Mouse (Mus musculus) forebrain, postnatal 0 days (tissue): ENCODE measurements around the gene Tgfbr2. TPM values are rescaled to one million over a fixed set of nuclear protein-coding genes. Genes with fewer than 3 reads are reported as not detected.

Source experiments
- ATAC-seq: fragments of 200-750 bp; cut with Nextera tagmentation; 2 replicates; pipeline ENCODE4 v1.8.0; 2017; ENCODE audit warnings: mild to moderate bottlenecking, moderate library complexity
- DNase-seq: peaks from one replicate; pipeline ENCODE4 v3.0.0-alpha.2; 2015
- H3K27ac ChIP-seq: fragments of 300-500 bp; sonication (generic); 2 replicates; pipeline ENCODE4 v1.5.1; 2014; ENCODE audit warnings: low read depth, mild to moderate bottlenecking, antibody characterized with exemption, low read length, moderate library complexity, mixed read lengths
- H3K27me3 ChIP-seq: fragments of 300-500 bp; sonication (generic); 2 replicates; pipeline ENCODE4 v1.6.1; 2014; ENCODE audit warnings: mild to moderate bottlenecking, low read length, mixed read lengths; ENCODE audit not compliant: insufficient read depth
- H3K36me3 ChIP-seq: fragments of 300-500 bp; sonication (generic); 2 replicates; pipeline ENCODE4 v1.6.1; 2014; ENCODE audit warnings: mild to moderate bottlenecking, moderate library complexity; ENCODE audit not compliant: insufficient read depth
- H3K4me1 ChIP-seq: fragments of 300-500 bp; sonication (generic); 2 replicates; pipeline ENCODE4 v1.6.1; 2014; ENCODE audit warnings: antibody characterized with exemption; ENCODE audit not compliant: insufficient read depth
- H3K4me2 ChIP-seq: fragments of 300-500 bp; sonication (generic); 2 replicates; pipeline ENCODE4 v1.6.1; 2014; ENCODE audit warnings: low read depth, mild to moderate bottlenecking, moderate library complexity
- H3K4me3 ChIP-seq: fragments of 300-500 bp; sonication (generic); 2 replicates; pipeline ENCODE4 v1.5.1; 2014; ENCODE audit warnings: low read depth, low read length, mixed read lengths
- H3K9ac ChIP-seq: fragments of 300-500 bp; sonication (generic); 2 replicates; pipeline ENCODE4 v1.6.1; 2014; ENCODE audit warnings: mild to moderate bottlenecking
- H3K9me3 ChIP-seq: fragments of 300-500 bp; sonication (generic); 2 replicates; pipeline ENCODE4 v1.6.1; 2016; ENCODE audit warnings: low read length
- CTCF ChIP-seq: sonication (generic); IDR thresholded peaks from 2 replicates; pipeline ENCODE4 v1.5.1; 2016; ENCODE audit warnings: antibody characterized with exemption, control low read depth, low read depth
- WGBS: fragments of 180-500 bp; shearing (Covaris S2); extraction: QIAGEN DNeasy Blood & Tissue Kit; methylation state at CpG from one replicate; pipeline ENCODE4 v1.1.7; 2014; 5-methylcytosine and 5-hydroxymethylcytosine counted together
- polyA plus RNA-seq: library from polyadenylated mRNA; unstranded; fragments of >200 nt; fragmentation: Nextera tagmentation; extraction: Ambion mirVana; gene quantifications from 2 replicates; pipeline ENCODE4 v1.2.1, GENCODE M21; 2015
- total RNA-seq: library from RNA; depleted of rRNA; stranded (reverse); fragments of >200 nt; gene quantifications from 2 replicates; pipeline ENCODE4 v1.2.3, GENCODE M21; 2014

The Tgfbr2 gene
- total and polyA plus RNA-seq, 2 experiments from 2014 or later = 6.5 to 20.8 TPM

- DNase-seq = no peak
- H3K9ac ChIP-seq = no peak overlapping the region
- ATAC-seq = no peak
- H3K27me3 ChIP-seq = no peaks in the 10 kb centered on the region
- H3K36me3 ChIP-seq = no peaks in the 10 kb centered on the region
- no peak for TF ChIP-seq CTCF
- H3K27ac ChIP-seq = no peak overlapping the region
- WGBS = 93% methylated on average over 1 of the region's 1 CpGs
- no peaks in the 10 kb centered on the region for H3K4me1 ChIP-seq
- H3K4me2 ChIP-seq = no peak overlapping the region
- H3K4me3 ChIP-seq = no peak overlapping the region
- no peaks in the 10 kb centered on the region for H3K9me3 ChIP-seq
Observed at GRCm38 (mm10) chr9:116193535-116193881, 18.3 kb upstream of the Tgfbr2 start.

- H3K36me3 ChIP-seq = no peaks in the 10 kb centered on the region
- ATAC-seq = no peak
- no peak for TF ChIP-seq CTCF
- WGBS = 96% methylated on average over 12 of the region's 12 CpGs
- no peak overlapping the region for H3K4me2 ChIP-seq
- no peak overlapping the region for H3K4me3 ChIP-seq
- no peaks in the 10 kb centered on the region for H3K27me3 ChIP-seq
- no peaks in the 10 kb centered on the region for H3K9me3 ChIP-seq
- DNase-seq = no peak
- H3K4me1 ChIP-seq = no peaks in the 10 kb centered on the region
- H3K9ac ChIP-seq = no peak overlapping the region
- H3K27ac ChIP-seq = no peak overlapping the region
Observed at GRCm38 (mm10) chr9:116192826-116193534, 17.8 kb upstream of the Tgfbr2 start.

- Histone ChIP-seq H3K27me3 (no peaks in the 10 kb centered on the region), H3K4me1 (no peaks in the 10 kb centered on the region), H3K36me3 (no peaks in the 10 kb centered on the region), H3K9ac (no peak overlapping the region), H3K4me2 (no peak overlapping the region), H3K27ac (no peak overlapping the region), H3K9me3 (no peaks in the 10 kb centered on the region), H3K4me3 (no peak overlapping the region)
- no peak for TF ChIP-seq CTCF
- WGBS = 92% methylated on average over 7 of the region's 7 CpGs
- no peak for DNase-seq
- ATAC-seq = no peak
Observed at GRCm38 (mm10) chr9:116192253-116192652, 17.1 kb upstream of the Tgfbr2 start.

- WGBS = 86% methylated on average over 4 of the region's 4 CpGs
- H3K4me1 ChIP-seq = no peaks in the 10 kb centered on the region
- no peak for ATAC-seq
- no peak for TF ChIP-seq CTCF
- H3K36me3 ChIP-seq = no peaks in the 10 kb centered on the region
- no peak overlapping the region for H3K4me3 ChIP-seq
- H3K27ac ChIP-seq = no peak overlapping the region
- H3K27me3 ChIP-seq = no peaks in the 10 kb centered on the region
- no peak overlapping the region for H3K9ac ChIP-seq
- H3K4me2 ChIP-seq = no peak overlapping the region
- no peaks in the 10 kb centered on the region for H3K9me3 ChIP-seq
- DNase-seq = no peak
Observed at GRCm38 (mm10) chr9:116189831-116190230, 14.7 kb upstream of the Tgfbr2 start.

GRCm38 (mm10) chr9:116188952-116189666, 13.9 kb upstream of the Tgfbr2 start:
- DNase-seq = peak; percentile 26
- 68% methylated on average over 15 of the region's 15 CpGs for WGBS

GRCm38 (mm10) chr9:116187181-116187731, 12.1 kb upstream of the Tgfbr2 start:
- no peak for TF ChIP-seq CTCF
- H3K4me2 ChIP-seq = no peak overlapping the region
- no peak overlapping the region for H3K9ac ChIP-seq
- ATAC-seq = no peak
- WGBS = 83% methylated on average over 10 of the region's 10 CpGs
- H3K9me3 ChIP-seq = no peaks in the 10 kb centered on the region
- H3K27me3 ChIP-seq = no peaks in the 10 kb centered on the region
- H3K36me3 ChIP-seq = no peaks in the 10 kb centered on the region
- DNase-seq = no peak
- no peak overlapping the region for H3K4me3 ChIP-seq
- H3K27ac ChIP-seq = no peak overlapping the region
- H3K4me1 ChIP-seq = no peaks in the 10 kb centered on the region

More at GRCm38 (mm10) chr9:116188952-116189666, 13.9 kb upstream of the Tgfbr2 start:
- Histone ChIP-seq H3K27ac (no peak overlapping the region), H3K4me2 (no peak overlapping the region), H3K36me3 (no peaks in the 10 kb centered on the region), H3K27me3 (no peaks in the 10 kb centered on the region), H3K4me1 (no peaks in the 10 kb centered on the region), H3K9me3 (no peaks in the 10 kb centered on the region), H3K4me3 (no peak overlapping the region), H3K9ac (no peak overlapping the region)
- TF ChIP-seq CTCF = no peak
- no peak for ATAC-seq

GRCm38 (mm10) chr9:116184903-116185302, 9.7 kb upstream of the Tgfbr2 start:
- TF ChIP-seq CTCF = no peak
- WGBS = 93% methylated on average over 5 of the region's 5 CpGs

More at GRCm38 (mm10) chr9:116184903-116185302, 9.7 kb upstream of the Tgfbr2 start:
- Histone ChIP-seq H3K9ac (no peak overlapping the region), H3K27me3 (no peaks in the 10 kb centered on the region), H3K27ac (no peak overlapping the region), H3K9me3 (no peaks in the 10 kb centered on the region), H3K36me3 (no peaks in the 10 kb centered on the region), H3K4me3 (no peak overlapping the region), H3K4me1 (no peaks in the 10 kb centered on the region), H3K4me2 (no peak overlapping the region)
- ATAC-seq (no peak), DNase-seq (no peak)
